Mouse (Mus musculus): ENCODE measurements around the gene Ifna5.
"Not testable (repeated sequence)": the region's sequence is repeated elsewhere in the genome, so short reads cannot be mapped to it uniquely, and the experiment has no call there.

GRCm38 (mm10) chr4:88802954-88803353 lies 32.4 kb upstream of the Ifna5 start, which contains the start of gene Gm13287:
- TF ChIP-seq POLR2A (IDR thresholded peaks at IDR 0.05; ENCODE audit: low read depth, low read length); CTCF (IDR thresholded peaks at IDR 0.05; ENCODE audit: extremely low read depth, insufficient read length, insufficient replicate concordance, low read depth, low read length): not testable (repeated sequence)

Data from small intestine, adult 2 months (tissue).